Mouse (Mus musculus) neural tube, embryonic 11.5 days (tissue): ENCODE data around the gene Tpbgl. TPM values are rescaled to one million over a fixed set of nuclear protein-coding genes. Genes with fewer than 3 reads are reported as not detected.

ENCODE experiments used
- ATAC-seq: fragments of 200-750 bp; cut with Nextera tagmentation; 2 replicates; pipeline ENCODE4 v1.8.0; 2017; ENCODE audit warnings: moderate number of reproducible peaks, mild to moderate bottlenecking, moderate TSS enrichment, moderate library complexity; ENCODE audit not compliant: insufficient read depth, low FRiP score, low TSS enrichment
- DNase-seq: peaks from one replicate; pipeline ENCODE4 v3.0.0-alpha.2; 2015; ENCODE audit warnings: low spot score
- H3K27ac ChIP-seq: fragments of 300-500 bp; sonication (generic); 2 replicates; pipeline ENCODE4 v1.5.1; 2014; ENCODE audit warnings: low read depth, mild to moderate bottlenecking, low read length
- H3K27me3 ChIP-seq: fragments of 300-500 bp; sonication (generic); 2 replicates; pipeline ENCODE4 v1.6.1; 2014; ENCODE audit warnings: mild to moderate bottlenecking, low read length, mixed read lengths; ENCODE audit not compliant: control insufficient read depth, insufficient read depth
- H3K36me3 ChIP-seq: fragments of 300-500 bp; sonication (generic); 2 replicates; pipeline ENCODE4 v1.6.1; 2014; ENCODE audit warnings: mild to moderate bottlenecking, low read length, moderate library complexity, mixed read lengths; ENCODE audit not compliant: control insufficient read depth, insufficient read depth
- H3K4me1 ChIP-seq: fragments of 300-500 bp; sonication (generic); 2 replicates; pipeline ENCODE4 v1.6.1; 2014; ENCODE audit warnings: low read length, mixed read lengths; ENCODE audit not compliant: control insufficient read depth, insufficient read depth
- H3K4me2 ChIP-seq: fragments of 300-500 bp; sonication (generic); 2 replicates; pipeline ENCODE4 v1.6.1; 2014; ENCODE audit warnings: low read depth, mild to moderate bottlenecking, moderate library complexity
- H3K4me3 ChIP-seq: fragments of 300-500 bp; sonication (generic); 2 replicates; pipeline ENCODE4 v1.5.1; 2014; ENCODE audit warnings: low read depth, low read length
- H3K9ac ChIP-seq: fragments of 300-500 bp; sonication (generic); 2 replicates; pipeline ENCODE4 v1.6.1; 2014; ENCODE audit warnings: mild to moderate bottlenecking, low read length
- H3K9me3 ChIP-seq: fragments of 300-500 bp; sonication (generic); 2 replicates; pipeline ENCODE4 v1.6.1; 2016; ENCODE audit warnings: low read length; ENCODE audit not compliant: control insufficient read depth
- WGBS: fragments of 180-500 bp; shearing (Covaris S2); extraction: QIAGEN DNeasy Blood & Tissue Kit; methylation state at CpG from one replicate; pipeline ENCODE4 v1.1.7; 2014; 5-methylcytosine and 5-hydroxymethylcytosine counted together
- polyA plus RNA-seq: library from polyadenylated mRNA; unstranded; fragments of >200 nt; fragmentation: Nextera tagmentation; extraction: Ambion mirVana; gene quantifications from 2 replicates; pipeline ENCODE4 v1.2.1, GENCODE M21; 2014

Tpbgl gene
- polyA plus RNA-seq, 1 experiment from 2014 or later: 1.4 TPM

GRCm38 (mm10) chr7:99649585-99649984 lies 22.7 kb upstream of the Tpbgl start:
- DNase-seq (no peak), ATAC-seq (no peak)
- 65% methylated on average over 4 of the region's 4 CpGs for WGBS
- H3K4me1 ChIP-seq: no peaks in the 10 kb centered on the region
- H3K9me3 ChIP-seq: no peaks in the 10 kb centered on the region
- H3K4me2 ChIP-seq: no peak overlapping the region
- H3K27ac ChIP-seq: no peak overlapping the region
- H3K9ac ChIP-seq: no peak overlapping the region
- H3K36me3 ChIP-seq: no peaks in the 10 kb centered on the region
- H3K27me3 ChIP-seq: no peaks in the 10 kb centered on the region
- no peak overlapping the region for H3K4me3 ChIP-seq

- Histone ChIP-seq H3K27me3 (no peaks in the 10 kb centered on the region), H3K4me1 (no peaks in the 10 kb centered on the region), H3K4me2 (no peak overlapping the region), H3K36me3 (no peaks in the 10 kb centered on the region), H3K4me3 (no peak overlapping the region), H3K9ac (no peak overlapping the region), H3K9me3 (no peaks in the 10 kb centered on the region), H3K27ac (no peak overlapping the region)
- 5% methylated on average over 6 of the region's 6 CpGs for WGBS
- no peak for ATAC-seq
- peak; percentile 60 for DNase-seq
Measured at GRCm38 (mm10) chr7:99648623-99649022, 21.7 kb upstream of the Tpbgl start.

GRCm38 (mm10) chr7:99644701-99645100 lies 17.8 kb upstream of the Tpbgl start:
- H3K4me2 ChIP-seq: no peak overlapping the region
- H3K9me3 ChIP-seq: no peaks in the 10 kb centered on the region
- H3K27ac ChIP-seq: no peak overlapping the region
- WGBS: 84% methylated on average over 7 of the region's 7 CpGs
- H3K9ac ChIP-seq: no peak overlapping the region
- no peaks in the 10 kb centered on the region for H3K27me3 ChIP-seq
- H3K4me1 ChIP-seq: no peaks in the 10 kb centered on the region
- ATAC-seq (no peak), DNase-seq (no peak)
- no peak overlapping the region for H3K4me3 ChIP-seq
- no peaks in the 10 kb centered on the region for H3K36me3 ChIP-seq

- 73% methylated on average over 3 of the region's 3 CpGs for WGBS
- H3K9ac ChIP-seq: no peak overlapping the region
- no peak for ATAC-seq
Measured at GRCm38 (mm10) chr7:99642078-99642477, 15.2 kb upstream of the Tpbgl start.

GRCm38 (mm10) chr7:99641245-99641644 lies 14.3 kb upstream of the Tpbgl start:
- H3K4me1 ChIP-seq: no peaks in the 10 kb centered on the region
- H3K9ac ChIP-seq: no peak overlapping the region
- DNase-seq: no peak
- H3K27ac ChIP-seq: no peak overlapping the region
- no peaks in the 10 kb centered on the region for H3K36me3 ChIP-seq
- H3K9me3 ChIP-seq: no peaks in the 10 kb centered on the region
- 65% methylated on average over 4 of the region's 4 CpGs for WGBS
- no peak overlapping the region for H3K4me2 ChIP-seq
- no peaks in the 10 kb centered on the region for H3K27me3 ChIP-seq
- no peak overlapping the region for H3K4me3 ChIP-seq
- ATAC-seq: no peak

More at GRCm38 (mm10) chr7:99642078-99642477, 15.2 kb upstream of the Tpbgl start:
- Histone ChIP-seq H3K4me2 (no peak overlapping the region), H3K27me3 (no peaks in the 10 kb centered on the region), H3K36me3 (no peaks in the 10 kb centered on the region), H3K27ac (no peak overlapping the region), H3K4me1 (no peaks in the 10 kb centered on the region), H3K4me3 (no peak overlapping the region), H3K9me3 (no peaks in the 10 kb centered on the region)
- no peak for DNase-seq

GRCm38 (mm10) chr7:99633966-99634665 lies 7.2 kb upstream of the Tpbgl start:
- Histone ChIP-seq H3K9ac (no peak overlapping the region), H3K4me3 (no peak overlapping the region), H3K4me2 (no peak overlapping the region), H3K27ac (no peak overlapping the region), H3K9me3 (no peaks in the 10 kb centered on the region), H3K36me3 (no peaks in the 10 kb centered on the region), H3K27me3 (no peaks in the 10 kb centered on the region), H3K4me1 (no peaks in the 10 kb centered on the region)
- WGBS: 73% methylated on average over 8 of the region's 8 CpGs
- ATAC-seq (no peak), DNase-seq (no peak)

GRCm38 (mm10) chr7:99632286-99632685 lies 5.4 kb upstream of the Tpbgl start:
- no peaks in the 10 kb centered on the region for H3K4me1 ChIP-seq
- no peak overlapping the region for H3K27ac ChIP-seq
- WGBS: 17% methylated on average over 6 of the region's 6 CpGs
- H3K9ac ChIP-seq: no peak overlapping the region
- H3K4me2 ChIP-seq: no peak overlapping the region
- H3K27me3 ChIP-seq: peaks cover 13% of the 10 kb centered on the region
- H3K9me3 ChIP-seq: no peaks in the 10 kb centered on the region
- no peak for ATAC-seq
- no peak overlapping the region for H3K4me3 ChIP-seq
- DNase-seq: no peak
- no peaks in the 10 kb centered on the region for H3K36me3 ChIP-seq

- no peak overlapping the region for H3K4me3 ChIP-seq
- WGBS: 2% methylated on average over 7 of the region's 7 CpGs
Measured at GRCm38 (mm10) chr7:99627366-99627765, 463 bp upstream of the Tpbgl start.

GRCm38 (mm10) chr7:99625722-99626375 lies 1.1 kb downstream of the Tpbgl start:
- peaks cover 21% of the 10 kb centered on the region for H3K4me1 ChIP-seq
- peak overlapping the region; percentile 83 for H3K4me2 ChIP-seq
- peak overlapping the region; percentile 61 for H3K9ac ChIP-seq
- under 1% methylated on average over 79 of the region's 81 CpGs for WGBS
- H3K9me3 ChIP-seq: no peaks in the 10 kb centered on the region
- peak; percentile 90 for DNase-seq
- no peaks in the 10 kb centered on the region for H3K36me3 ChIP-seq
- no peak overlapping the region for H3K27ac ChIP-seq
- peak overlapping the region; percentile 45 for H3K4me3 ChIP-seq
- peak; percentile 84 for ATAC-seq
- H3K27me3 ChIP-seq: peaks cover 45% of the 10 kb centered on the region

More at GRCm38 (mm10) chr7:99627366-99627765, 463 bp upstream of the Tpbgl start:
- DNase-seq (no peak), ATAC-seq (no peak)
- Histone ChIP-seq H3K4me1 (peaks cover 19% of the 10 kb centered on the region), H3K9me3 (no peaks in the 10 kb centered on the region), H3K4me2 (peak overlapping the region; percentile 83), H3K27me3 (peaks cover 45% of the 10 kb centered on the region), H3K9ac (no peak overlapping the region), H3K27ac (no peak overlapping the region), H3K36me3 (no peaks in the 10 kb centered on the region)
